Mouse (Mus musculus) adrenal gland, postnatal 36 days (tissue): ENCODE data around the gene Gnb4. TPM values are rescaled to one million over a fixed set of nuclear protein-coding genes. Genes with fewer than 3 reads are reported as not detected.

Source experiments
- DNase-seq, 2 experiments: peaks; one replicate each; pipeline ENCODE4 v3.0.0; 2021; ENCODE audit warnings: mixed read lengths in 1 of 2
- total RNA-seq, 2 experiments: library from RNA; stranded (reverse); gene quantifications; 2 replicates each; pipeline ENCODE4 v1.2.3; 2021

Gnb4 gene
- total RNA-seq, 2 experiments from 2014 or later = 42.2 to 79.8 TPM

GRCm38 (mm10) chr3:32615376-32615775 lies 1.0 kb downstream of the Gnb4 start:
- DNase-seq = no peak

- DNase-seq = peak; percentile 25 to 28
Observed at GRCm38 (mm10) chr3:32614786-32615185, 1.6 kb downstream of the Gnb4 start.

GRCm38 (mm10) chr3:32611606-32612170 lies 4.7 kb downstream of the Gnb4 start:
- DNase-seq = peak in 1 of 2 experiments; percentile 26

- DNase-seq = peak; percentile 72 to 80
Observed at GRCm38 (mm10) chr3:32610560-32610959, 5.8 kb downstream of the Gnb4 start.

DNA sequence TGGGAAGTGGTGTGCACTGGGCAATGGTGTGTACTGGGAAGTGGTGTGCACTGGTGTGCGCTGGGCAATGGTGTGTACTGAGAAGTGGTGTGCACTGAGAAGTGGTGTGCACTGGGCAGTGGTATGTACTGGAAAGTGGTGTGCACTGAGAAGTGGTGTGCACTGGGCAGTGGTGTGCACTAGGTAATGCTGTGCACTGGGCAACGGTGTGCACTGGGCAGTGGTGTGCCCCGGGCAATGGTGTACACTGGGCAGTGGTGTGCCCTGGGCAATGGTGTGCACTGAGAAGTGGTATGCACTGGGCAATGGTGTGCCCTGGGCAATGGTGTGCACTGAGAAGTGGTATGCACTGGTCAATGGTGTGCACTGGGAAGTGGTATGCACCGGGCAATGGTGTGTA lies 7.2 kb downstream of the Gnb4 start:
- DNase-seq = no peak

GRCm38 (mm10) chr3:32601055-32601454 lies 15.3 kb downstream of the Gnb4 start:
- peak; percentile 44 to 51 for DNase-seq

GRCm38 (mm10) chr3:32599328-32599727 lies 17.1 kb downstream of the Gnb4 start:
- DNase-seq = no peak

DNA sequence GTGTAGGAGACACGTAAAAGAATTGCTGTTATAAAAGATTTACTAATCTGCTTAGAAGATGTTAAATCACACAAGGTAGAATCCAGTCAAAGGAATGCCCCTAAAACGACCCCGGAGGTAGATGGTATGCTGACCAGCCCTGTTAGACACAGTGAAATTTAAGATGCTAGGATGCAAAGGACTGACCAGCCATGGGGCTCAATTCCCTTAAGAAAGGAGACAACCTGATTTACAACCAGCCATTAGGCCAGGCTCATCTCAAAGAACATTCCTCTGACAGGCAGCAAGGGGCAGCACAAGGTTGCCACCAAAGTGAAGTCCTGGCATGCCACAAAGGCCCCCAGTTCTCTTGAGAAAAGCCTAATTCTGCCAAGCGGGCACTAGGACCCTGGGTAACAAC lies 21.3 kb downstream of the Gnb4 start:
- DNase-seq = no peak

DNA sequence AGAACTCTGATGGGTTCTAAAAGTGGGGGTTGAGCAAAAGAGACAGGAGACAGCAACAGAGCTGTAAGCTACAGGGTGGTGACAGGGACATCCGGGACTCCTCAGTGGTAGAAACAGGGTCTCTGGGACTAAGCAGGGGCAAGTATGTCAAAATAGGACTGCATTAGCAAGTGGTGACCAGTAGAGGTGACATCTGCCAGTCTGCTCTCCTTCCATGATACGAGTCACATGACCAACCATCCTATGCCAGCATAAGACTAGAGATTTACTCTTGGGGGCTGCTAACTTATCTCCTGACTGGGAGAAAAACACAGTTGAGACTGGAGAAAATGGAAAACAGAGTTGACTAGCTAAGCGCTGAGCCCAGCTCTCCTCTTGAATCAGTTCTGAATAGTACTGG lies 30.1 kb downstream of the Gnb4 start:
- no peak for DNase-seq

GRCm38 (mm10) chr3:32583489-32583888 lies 32.9 kb downstream of the Gnb4 start:
- no peak for DNase-seq

GRCm38 (mm10) chr3:32581911-32582310 lies 34.5 kb downstream of the Gnb4 start:
- DNase-seq = no peak

DNA sequence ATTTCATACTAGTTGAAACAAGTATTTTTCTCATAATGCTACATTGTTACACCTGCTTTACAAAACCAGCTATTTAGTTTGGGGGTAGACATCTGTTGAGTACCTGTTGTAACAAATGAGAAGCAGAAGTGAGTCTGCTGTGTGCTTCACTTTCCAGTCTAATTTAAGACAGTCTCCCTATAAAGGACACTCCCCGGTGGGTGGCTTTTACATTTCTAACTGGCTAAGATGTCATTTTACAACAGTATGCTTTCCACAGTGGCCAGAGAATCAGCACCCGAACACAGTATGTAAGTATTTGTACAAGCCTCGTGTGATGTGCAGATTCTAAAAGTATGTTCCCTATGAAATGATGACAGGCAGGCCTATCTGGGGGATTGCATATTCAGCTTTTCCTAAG lies 35.6 kb downstream of the Gnb4 start:
- DNase-seq = no peak

DNA sequence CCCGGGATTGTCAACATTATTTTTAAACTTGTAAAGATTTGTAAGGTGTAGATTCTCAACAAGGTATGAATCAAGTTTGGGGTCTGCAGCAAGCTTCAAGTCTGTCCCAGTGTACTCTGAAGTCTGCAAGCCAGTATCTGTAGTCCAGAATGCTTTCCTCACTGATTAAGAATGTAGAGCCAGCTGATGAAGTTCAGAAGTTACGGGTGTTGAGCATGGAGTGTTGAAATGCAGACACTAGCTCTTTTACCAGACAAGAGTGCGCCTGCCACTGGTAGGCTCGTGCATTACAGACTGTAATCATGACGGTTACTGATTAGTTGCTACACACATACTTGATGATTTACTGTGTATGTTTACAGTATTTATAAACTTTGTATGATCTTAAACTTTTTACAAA lies 37.6 kb downstream of the Gnb4 start:
- no peak for DNase-seq

DNA sequence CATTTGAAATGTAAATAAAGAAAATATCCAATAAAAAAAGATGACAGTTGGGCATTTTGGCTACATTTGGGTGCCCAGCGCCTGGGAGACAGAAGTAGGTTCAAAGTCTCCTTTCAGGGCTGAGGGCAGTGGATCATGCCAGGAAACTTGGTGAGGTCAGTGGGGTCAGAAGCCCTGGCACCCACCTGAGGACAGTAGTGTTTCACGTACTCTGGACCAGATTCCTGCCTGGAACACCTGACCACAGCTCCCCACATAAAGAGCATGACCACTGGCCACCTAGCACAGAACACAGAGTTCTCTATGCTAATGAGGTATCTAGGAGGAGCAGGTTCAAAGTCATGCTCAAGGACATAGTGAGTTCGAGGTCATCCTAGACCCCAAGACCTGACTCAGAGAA lies 41.2 kb downstream of the Gnb4 start:
- no peak for DNase-seq

DNA sequence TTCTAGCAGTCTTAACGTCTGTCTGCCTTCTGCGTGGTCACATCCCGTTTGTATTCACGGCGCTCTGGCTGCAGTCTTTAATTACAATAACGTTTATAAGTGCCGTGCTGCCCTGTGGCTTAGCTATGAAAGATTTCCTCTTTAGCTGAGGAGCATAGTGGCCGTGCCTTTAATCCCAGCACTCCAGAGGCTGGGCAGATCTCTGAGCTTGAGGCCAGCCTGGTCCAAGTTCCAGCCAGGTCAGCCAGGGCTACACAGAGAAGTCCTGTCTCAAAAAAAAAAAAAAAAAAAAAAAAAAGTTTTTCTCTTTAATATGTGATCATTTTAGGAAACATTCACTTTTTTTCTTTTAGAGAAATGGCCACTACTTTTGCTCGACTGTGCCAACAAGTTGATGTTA lies 42.5 kb downstream of the Gnb4 start:
- DNase-seq = no peak

DNA sequence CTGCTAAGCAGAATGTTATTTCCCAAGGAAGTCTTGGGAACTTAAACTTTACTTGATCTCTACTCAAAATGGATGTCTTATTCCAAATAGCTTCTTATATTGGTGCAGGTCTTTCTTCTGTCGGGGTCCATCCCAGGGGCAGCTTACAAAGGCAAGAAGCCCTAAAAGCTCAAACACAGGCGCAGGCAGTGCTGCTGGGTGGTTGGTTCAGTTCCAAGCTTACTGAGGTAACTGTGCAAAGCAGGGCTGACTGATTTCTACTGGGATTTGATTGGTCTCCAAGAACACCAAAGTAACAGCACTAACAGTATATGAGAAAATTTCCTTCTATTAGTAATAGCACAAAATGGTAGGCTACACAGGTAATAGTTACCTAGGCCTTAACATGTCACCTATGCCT lies 43.3 kb downstream of the Gnb4 start:
- DNase-seq = no peak

DNA sequence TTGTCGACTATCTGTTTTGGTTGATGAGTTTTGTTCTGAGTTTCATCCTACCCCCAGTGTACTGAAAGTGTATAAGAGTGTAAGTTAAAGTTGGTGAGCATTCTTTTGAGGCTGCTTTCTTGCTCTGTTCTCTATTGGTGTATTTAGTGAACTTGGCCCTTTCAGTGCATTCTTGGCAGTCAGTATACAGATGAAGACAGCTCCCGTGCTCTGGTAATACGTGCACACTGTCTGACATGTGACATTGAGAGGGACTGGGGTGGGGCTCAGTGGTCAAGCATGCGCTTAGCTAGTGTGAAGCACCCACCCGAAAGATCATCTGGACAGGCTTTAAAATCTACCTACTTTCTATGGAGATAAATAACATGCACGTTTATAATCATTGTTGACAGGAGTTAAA lies 53.0 kb downstream of the Gnb4 start:
- no peak for DNase-seq

GRCm38 (mm10) chr3:32553061-32553460 lies 63.3 kb downstream of the Gnb4 start:
- peak in 1 of 2 experiments; percentile 47 for DNase-seq

DNA sequence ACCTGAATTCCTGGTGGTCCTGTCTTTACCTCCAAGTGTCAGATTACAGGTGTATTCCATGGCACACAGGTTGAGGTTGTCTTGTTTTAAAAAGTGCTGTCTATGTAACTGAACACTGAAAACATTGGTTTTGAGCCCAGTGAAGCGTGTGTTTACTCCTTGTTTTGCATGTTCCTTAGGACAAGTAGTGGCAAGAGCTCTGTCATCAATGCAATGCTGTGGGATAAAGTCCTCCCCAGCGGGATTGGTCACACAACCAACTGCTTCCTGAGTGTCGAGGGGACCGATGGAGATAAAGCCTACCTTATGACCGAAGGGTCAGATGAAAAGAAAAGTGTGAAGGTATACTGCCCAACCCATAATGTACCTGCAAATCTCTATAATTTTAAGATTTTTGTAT lies 78.3 kb downstream of the Gnb4 start:
- no peak for DNase-seq

GRCm38 (mm10) chr3:32537556-32537955 lies 78.8 kb downstream of the Gnb4 start:
- DNase-seq = peak; percentile 67 to 71

GRCm38 (mm10) chr3:32535692-32536091 lies 80.7 kb downstream of the Gnb4 start:
- no peak for DNase-seq
